Mouse (Mus musculus): Measurements from ENCODE around the gene Ism2.
"Not testable (repeated sequence)": the region's sequence is repeated elsewhere in the genome, so short reads cannot be mapped to it uniquely, and the experiment has no call there.

The Ism2 gene

DNA sequence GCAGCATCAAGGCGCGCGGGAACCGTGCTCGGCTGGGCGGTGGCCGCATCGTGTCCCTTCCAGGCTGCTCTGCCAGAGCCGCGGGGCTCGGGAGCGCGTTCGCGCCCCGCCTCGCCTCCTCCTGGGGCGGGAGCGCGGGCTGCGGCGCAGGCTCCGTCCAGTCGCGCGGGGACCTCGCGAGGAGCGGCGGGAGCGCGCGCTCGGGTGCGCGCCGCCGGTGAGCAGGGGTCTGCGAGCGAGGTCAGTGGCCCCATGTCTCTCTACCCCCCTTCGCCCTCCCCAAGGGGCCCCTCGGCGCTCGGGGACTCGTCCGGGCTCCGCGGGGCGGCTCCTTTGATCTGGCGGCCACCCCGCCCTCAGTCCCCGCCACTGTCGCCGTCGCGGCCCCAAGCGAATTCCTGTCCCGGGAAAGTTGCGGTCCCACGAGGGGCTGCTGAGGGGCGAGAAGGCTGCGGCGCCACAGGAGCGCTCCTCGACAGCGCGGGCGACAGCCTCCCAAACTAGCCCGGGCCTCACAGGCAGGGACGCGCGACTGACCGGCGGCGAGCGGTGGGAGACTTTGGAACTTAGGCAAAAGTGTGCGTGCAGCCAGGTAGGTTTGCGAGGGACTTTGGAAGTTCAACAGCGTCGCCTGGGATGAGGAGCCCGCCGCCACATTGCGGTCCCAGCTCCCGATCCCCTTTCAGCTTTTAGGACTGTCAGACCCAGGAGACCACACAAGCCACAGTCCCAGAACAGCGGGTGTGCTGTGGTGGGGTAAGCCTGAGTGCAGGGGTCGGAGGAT is at the start of gene Ism2:
Gene Ism2, minus strand, starts transcription at position 49 of the 784 bp plus-strand sequence.
- DNase-seq (ENCODE audit: extremely low read depth, insufficient read length, low spot score): no peak

DNA sequence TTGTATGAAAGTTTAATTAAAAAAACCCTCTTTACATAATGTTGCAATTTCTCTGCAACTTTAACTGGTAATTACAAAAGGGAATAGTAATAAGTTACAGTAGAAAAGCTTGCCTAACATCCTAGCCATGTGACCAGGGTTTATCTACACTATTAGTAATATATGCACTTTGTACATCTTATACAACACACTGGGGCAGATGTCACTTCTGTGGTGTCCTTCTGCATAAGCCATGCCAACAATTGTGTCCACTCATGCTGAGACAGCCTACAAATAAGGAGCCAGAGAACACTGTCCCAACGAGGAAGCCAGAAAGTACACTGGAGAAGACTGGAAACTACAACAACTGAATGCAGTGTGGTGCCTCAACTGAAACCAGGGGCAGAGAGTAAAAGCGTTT is 48.5 kb upstream of the Ism2 start:
- DNase-seq (ENCODE audit: extremely low read depth, insufficient read length, low spot score): no peak

DNA sequence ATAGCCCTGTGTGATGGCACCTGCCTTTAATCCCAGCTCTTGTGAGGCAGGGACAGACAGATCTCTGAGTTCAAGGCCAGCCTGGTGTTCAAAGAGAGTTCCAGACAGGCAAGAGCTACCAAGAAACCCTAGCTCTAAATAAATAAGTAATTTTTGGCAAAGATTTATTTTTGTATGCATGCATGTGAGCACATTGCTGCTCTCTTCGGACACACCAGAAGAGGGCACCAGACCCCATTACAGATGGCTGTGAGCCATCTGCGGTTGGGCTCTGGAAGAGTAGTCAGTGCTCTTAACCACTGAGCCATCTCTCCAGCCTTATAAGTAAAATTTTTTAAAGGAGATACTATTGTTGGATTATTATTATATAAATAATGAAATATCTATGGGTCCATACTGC is 48.0 kb upstream of the Ism2 start:
- DNase-seq (ENCODE audit: extremely low read depth, insufficient read length, low spot score): no peak

DNA sequence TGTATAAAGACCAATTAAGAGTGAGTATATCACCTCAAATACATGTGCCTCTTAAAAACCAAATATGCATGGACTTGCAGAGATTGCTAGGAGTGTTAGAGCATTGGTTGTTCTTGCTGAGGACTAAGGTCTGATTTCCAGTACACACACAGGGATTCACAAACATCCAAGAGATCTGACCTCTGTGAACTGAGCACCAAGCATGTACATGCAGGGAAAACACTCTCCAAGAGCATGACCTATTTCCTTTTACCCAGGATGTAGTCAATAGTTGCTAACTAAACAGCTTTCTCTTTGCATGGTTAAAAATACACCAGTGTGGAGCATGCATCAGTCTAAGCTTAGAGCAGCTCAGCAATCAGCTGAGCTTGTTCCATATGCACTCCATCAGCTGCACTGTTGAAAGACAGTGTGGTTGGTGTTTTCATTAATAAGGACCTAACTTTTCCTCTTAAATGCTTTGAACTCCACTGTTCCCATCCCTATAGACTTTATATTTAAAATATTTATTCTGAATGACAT is 43.6 kb upstream of the Ism2 start:
- DNase-seq (ENCODE audit: extremely low read depth, insufficient read length, low spot score): no peak

DNA sequence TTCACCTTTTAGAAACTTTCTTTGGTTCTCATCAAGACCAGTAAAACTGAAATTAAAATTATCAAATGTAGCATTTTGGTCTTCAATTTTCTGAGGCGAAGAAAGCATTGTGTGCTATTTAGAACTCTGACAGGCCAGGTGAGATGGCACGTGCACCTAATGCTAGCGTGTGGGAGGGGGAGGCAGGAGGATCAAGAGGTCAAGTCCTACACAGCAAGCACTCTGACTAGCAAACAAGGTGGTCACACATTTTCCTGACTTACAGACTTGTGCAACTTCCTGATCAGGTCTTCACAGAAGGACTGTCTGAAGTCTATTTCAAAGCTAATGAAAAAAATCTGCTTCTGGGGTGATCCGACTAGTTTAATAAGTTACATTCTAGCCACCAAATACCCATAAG is 38.6 kb upstream of the Ism2 start:
- no peak for DNase-seq (ENCODE audit: extremely low read depth, insufficient read length, low spot score)

DNA sequence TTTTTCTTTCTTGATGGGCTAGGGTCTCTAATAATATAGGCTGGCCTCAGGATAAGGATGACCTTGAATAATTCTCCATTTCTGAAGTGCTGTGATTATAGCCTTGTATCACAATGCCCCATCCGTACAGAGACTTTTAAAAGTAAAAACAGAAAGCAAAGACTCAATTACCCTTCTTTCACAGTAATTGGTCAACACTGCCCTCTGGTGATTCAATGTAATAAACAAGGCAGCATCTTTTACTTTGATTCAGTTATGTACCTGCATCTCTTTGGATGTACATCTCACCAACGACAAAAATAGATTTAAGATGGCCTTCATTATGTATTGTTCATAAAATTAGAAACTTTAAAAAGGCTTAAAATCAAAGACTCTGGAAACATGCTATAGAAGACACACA is 35.4 kb upstream of the Ism2 start:
- no peak for DNase-seq (ENCODE audit: extremely low read depth, insufficient read length, low spot score)

DNA sequence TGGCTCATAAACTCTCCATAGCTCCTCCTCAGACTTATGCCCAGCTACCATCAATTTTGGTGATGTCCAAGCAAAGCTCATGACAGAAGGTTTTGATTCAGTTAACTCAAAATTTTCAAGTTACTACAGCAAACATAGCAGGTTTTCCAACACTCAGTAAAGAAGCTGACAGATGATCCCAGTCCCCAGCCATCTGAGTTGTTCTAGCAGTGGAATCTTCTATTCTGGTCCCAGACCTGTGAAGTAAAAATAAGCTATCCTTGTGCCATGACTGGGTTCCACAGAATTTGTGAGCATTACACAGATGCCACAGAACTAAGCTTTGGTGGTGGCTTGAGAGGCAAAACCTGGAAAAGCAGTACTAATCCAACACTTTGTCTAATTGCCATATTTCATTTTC is 34.3 kb upstream of the Ism2 start:
- no peak for DNase-seq (ENCODE audit: extremely low read depth, insufficient read length, low spot score)

DNA sequence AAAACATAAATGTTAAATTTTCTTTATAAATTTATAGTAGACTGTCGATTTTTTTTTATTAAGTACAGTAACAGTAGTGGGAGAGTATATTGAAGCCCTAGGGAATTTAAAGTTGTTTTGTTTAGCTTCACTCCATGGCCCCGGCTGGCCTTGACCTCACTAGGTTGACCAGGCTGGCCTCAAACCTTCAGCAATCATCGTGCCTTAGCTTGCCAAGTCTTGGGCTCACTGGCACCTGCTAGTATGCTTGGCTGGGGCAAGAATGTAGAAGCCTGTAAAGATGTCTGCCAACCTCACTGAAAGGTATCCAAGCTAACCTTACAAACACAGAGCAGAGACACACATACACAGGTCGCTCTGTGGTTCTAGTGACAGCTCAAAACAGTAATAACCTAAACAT is 33.0 kb upstream of the Ism2 start:
- DNase-seq (ENCODE audit: extremely low read depth, insufficient read length, low spot score): no peak

DNA sequence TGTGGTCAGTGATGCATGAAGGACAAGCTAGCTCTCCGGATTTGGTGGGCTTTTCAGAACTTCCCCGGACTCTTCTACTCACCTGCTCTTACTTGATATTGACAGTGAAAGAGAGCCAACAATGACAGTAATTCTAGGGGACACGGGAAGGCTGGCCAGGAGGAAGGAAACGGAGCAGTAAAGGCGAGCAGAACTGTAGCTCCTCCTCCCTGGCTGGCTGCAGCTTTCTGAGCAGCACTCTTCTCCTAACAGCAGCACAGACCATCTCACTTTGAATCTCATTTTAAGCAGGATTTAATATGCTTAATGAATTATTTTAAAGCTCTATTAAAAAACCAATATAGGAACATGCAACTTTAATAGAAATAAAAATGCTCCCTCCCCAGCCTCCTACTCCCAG is 32.4 kb upstream of the Ism2 start:
- no peak for DNase-seq (ENCODE audit: extremely low read depth, insufficient read length, low spot score)

DNA sequence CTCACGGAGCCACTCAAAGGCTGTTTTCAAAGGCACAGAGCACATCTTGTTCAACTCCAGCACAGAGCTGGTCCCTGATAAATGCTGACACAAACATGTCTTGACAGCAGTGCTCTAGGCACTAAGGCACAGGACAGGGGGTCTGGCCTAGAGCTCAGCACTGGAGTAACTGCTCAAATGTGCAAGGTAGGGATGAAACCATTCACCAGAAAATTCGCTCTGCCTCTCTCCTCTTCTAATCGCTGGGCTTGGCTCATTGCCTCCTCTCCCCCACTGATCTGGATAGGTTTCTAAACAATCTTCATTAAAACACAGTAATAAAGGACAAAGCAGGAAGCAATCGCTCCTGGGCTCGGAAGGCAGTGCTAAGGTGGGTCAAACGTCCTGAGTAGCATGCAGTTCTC is 31.6 kb upstream of the Ism2 start:
- no peak for DNase-seq (ENCODE audit: extremely low read depth, insufficient read length, low spot score)

DNA sequence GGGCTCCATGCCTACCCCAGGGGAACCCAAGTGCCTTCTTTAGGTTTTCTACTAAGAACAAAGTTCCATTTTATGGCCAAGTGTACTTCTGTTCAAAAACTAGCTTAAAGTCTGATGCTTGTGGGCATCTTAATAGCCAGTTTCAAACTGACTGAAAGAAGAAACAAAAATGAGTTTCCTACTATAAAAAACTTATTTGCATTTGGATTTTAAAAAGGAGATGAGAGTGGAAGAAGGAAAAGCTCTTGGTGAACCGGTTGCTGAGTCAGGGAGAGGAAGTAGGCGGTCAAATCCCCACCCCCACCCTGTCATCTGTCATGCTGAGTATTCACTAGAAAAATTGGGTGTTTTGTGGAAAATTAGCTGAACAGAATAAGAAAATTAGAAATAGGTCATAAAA is 30.7 kb upstream of the Ism2 start:
- DNase-seq (ENCODE audit: extremely low read depth, insufficient read length, low spot score): no peak

DNA sequence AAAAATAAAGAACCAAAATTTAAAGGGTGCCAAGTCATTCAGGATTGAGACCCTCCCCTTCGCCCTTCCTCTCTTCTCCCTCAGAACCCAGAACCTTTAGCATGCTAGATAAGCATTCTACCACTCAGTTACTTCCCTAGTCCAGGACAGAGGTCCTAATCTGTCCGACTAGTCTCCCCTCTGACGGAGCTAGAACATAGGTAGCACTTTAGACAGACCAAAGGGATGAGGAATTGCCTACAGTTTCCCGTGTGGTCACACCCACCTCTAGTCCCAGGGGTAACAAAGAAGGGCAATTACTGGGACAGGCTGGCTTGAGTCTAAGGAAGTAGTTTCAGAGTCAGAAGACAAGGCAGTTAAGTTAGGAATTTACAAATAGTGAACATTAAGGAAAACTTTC is 28.5 kb upstream of the Ism2 start:
- no peak for DNase-seq (ENCODE audit: extremely low read depth, insufficient read length, low spot score)

DNA sequence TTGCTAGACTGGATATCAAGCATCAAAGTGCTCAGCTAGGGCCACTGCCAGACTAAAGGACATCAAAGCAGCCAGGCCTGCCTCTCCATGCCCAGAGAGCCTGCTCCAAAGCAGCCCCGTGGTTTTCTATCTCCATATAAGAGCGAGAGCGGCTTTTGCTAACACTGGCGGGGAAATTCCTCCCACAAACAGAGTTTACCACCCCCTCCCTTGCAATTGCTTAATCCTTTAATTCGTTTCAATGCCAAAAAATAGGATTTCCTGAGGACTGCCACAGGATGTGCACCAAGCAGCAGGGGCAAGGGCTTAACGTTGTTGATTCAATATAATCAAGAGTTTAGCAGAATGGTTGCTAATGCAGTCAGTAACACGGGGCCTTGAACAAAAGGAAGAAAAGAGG is 28.1 kb upstream of the Ism2 start:
- DNase-seq (ENCODE audit: extremely low read depth, insufficient read length, low spot score): no peak

DNA sequence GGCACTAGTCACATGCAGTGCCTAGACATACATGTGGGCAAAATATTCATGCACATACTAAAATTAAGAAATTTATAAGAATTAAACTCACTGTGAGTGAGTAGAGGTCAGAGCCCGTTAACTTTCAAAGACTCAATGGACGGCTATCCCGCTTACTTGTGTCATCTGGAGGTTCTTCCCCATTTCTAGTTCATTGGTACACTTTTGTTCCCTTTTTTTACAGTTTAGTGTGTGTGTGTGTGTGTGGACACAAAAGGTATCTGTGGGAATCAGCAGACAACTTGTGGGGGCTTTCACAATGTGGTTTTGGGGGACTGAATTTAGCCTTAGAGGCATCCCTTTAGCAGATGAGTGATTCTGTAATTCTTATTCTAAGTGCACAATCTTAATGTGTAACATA is 25.9 kb upstream of the Ism2 start:
- DNase-seq (ENCODE audit: extremely low read depth, insufficient read length, low spot score): no peak

DNA sequence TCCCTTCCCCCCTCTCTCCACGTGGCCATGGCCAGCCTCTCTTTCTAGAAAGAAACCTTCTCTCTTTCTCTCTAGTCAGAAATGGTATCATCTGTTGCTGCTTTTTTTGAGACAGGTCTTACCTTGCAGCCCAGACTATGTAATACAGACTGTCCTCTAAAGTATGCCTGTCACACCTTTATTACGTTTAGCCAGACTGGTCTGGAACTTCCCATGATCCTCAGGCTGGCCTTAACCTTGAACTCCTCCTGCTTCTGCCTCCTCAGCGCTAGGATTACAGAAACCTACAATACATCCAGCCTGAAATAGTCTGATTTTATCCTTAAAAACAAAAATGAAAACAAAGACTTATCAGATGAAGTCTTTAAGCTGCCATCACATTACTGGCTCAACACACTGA is 19.7 kb upstream of the Ism2 start:
- no peak for DNase-seq (ENCODE audit: extremely low read depth, insufficient read length, low spot score)

DNA sequence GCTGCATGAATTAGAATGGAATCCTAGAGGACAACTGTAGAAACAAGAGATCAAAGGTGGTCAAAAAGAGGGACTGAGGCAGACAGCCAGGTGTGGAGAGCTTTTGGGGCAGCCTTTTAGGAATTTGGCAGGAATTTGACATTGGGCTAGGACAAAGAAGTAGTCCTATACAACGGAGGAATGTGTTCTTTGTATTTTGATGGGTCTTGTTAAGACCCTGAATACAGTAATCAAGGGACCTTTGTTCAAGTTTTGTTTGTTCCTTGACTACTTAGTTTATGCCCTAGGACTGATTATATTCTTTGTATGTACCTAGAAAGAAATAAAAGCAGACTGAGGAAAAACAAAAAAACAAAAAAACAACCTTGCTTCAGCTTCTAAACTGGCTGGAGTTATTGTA is 18.4 kb upstream of the Ism2 start:
- DNase-seq (ENCODE audit: extremely low read depth, insufficient read length, low spot score): no peak

DNA sequence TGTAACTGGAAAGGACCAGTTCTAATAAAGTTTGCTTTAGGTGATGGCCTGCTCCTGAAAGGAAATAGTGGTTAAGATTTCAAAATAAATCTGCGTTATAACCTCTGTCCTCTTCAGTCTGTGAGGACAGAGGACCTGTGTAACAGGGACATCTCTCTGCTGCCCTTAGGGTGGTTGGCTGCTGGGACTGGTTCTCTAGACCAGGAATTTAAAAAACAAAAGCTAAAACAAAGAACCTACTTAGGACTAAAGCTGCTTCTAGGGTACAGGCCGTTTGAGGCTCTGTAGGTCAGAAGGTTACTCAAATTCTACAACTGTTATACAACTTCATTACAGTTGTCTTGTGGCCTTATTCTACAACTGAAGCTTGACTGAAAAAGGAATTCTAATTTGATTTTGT is 13.6 kb upstream of the Ism2 start:
- DNase-seq (ENCODE audit: extremely low read depth, insufficient read length, low spot score): no peak

DNA sequence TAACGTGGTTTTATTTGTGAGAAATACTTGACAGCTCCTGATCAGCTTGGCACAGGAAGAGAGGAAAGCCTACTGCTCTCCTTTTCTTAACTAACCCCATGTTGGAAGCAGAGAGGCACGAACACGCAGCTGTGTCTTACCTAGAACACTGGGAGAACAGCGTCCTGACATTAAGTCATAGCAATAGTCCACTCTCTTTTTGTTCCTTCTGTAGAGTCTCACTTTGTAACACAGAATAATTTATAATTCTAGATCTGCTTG is 7.0 kb upstream of the Ism2 start:
- DNase-seq (ENCODE audit: extremely low read depth, insufficient read length, low spot score): not testable (repeated sequence)

DNA sequence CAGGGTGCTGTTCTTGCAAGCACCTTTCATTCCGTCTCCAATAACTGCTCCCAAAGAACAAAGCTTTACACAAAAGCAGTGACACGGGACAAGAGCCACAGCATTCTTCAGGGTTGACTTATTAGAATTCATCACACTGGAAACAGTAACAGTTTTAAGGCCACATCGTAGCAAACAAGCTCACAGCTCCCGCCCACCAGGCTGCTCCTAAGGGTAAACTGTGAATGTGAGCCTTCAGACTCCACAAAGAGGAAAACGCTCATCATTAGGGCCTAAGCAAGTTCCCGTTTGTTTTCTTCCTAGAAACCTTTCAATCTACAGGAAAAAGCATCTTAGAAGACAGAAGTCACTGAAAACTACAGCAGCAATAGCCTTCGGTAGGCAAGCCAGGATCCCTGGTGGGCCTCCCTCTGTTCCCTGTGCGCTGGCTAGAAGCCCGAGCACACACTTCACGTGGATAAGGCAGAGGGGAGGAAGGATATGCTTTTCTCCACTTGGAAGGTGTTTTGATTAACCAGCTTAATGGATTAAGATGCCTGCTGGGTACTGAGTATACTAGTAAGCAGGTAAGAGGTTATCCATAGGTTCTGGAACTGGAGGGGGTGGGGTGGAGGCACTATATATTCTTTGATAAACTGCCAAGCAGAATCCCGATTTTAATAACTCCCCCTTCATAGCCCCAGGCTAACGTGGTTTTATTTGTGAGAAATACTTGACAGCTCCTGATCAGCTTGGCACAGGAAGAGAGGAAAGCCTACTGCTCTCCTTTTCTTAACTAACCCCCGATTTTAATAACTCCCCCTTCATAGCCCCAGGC is 6.5 kb upstream of the Ism2 start:
- DNase-seq (ENCODE audit: extremely low read depth, insufficient read length, low spot score): no peak

DNA sequence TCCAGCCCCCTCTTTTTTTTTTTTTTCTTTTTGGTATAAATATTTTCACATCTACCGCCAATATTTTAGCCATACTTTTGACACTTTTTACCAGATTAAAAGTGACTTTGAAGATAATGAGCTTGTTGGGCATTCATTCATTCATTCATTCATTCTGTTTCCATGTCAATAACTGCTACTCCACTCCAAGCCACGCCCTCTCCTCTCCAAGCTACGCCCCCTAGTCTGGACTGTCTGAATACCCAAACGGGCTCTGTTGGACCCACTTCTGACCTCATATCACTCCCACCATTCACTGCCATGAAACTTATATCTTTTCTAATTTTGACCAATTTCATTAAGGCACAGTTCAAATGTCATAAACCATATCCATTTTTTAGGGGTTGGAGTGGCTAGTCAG is 1.7 kb upstream of the Ism2 start:
- no peak for DNase-seq (ENCODE audit: extremely low read depth, insufficient read length, low spot score)

DNA sequence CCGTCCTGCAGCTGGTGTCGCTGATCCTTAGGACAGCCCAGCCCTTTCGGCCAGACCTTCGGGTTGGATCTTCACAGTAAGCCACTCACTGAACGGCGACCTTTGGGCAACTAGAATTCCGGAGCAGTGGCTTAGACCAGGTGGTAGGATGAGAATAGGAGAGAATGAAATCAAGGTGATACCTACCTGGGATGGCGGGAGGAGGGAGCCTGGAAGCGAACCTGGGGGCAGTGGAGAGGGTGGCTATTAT is 861 bp upstream of the Ism2 start:
- no peak for DNase-seq (ENCODE audit: extremely low read depth, insufficient read length, low spot score)

DNA sequence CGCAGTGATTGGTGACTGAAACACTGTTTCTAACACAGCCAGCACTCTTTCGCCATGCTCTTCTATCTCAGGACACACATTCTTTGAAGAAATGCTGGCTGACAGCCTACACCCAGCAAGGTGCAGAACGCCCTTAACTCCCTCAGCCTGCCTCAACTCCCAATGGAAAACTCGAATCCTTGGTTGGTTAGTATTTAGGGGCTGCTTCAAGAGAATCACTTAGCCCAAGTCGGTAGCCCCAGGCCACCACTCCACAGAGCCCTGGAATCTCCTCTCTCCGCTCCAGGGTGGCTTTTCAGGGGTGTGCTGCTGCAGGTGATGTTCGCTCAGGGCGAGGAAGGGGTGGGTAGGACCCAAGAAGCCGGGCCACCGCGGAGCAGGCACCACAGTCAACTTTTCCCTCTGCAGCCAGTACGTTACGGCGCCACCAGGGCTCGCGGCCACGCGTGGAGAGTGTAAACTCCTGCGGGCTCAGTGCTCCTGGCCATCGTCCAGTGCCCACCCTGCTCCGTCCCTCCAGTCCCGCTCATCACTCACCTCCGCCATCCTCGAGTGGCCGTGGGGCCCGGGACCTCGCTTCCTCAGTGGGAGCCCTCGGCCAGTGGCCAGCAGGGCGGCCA is 358 bp downstream of the Ism2 start:
- DNase-seq (ENCODE audit: extremely low read depth, insufficient read length, low spot score): no peak
